ENCODE assay signal across 12 mouse cellular contexts in genomic region chr6:83013444-83013843, GRCm38 (mm10). TPM values are rescaled to one million over a fixed set of nuclear protein-coding genes. Genes with fewer than 3 reads are reported as not detected.
DNase-seq lines count a peak whose midpoint lies in the region; ATAC-seq and TF ChIP-seq lines count a peak whose summit lies in the region.
"Had no signal": no experiment of that assay in that cellular context is flagged by ENCODE, and none has a peak within 500 bp of the region (broad histone marks: within the 10 kb centered on the region; RNA-seq: fewer than 3 reads in every experiment).

No protein-coding gene starts in this region.

- H3K4me3 ChIP-seq in bone marrow macrophage, adult 2 months (ENCODE audit: insufficient read depth, low read length), result no peak overlapping the region
- no peak overlapping the region for H3K4me3 ChIP-seq in liver, postnatal 0 days (ENCODE audit: low read depth, low read length)
- H3K4me3 ChIP-seq in kidney, adult 2 months (ENCODE audit: insufficient read depth, low read depth, low read length), result no peak overlapping the region
- H3K4me3 ChIP-seq: midbrain, embryonic 13.5 days had no signal

- no peak for TF ChIP-seq EP300 in liver, postnatal 0 days (IDR thresholded peaks at IDR 0.05; ENCODE audit: low read depth)

- H3K27ac ChIP-seq in bone marrow macrophage, adult 2 months (ENCODE audit: insufficient read depth, low read depth, low read length), result peak overlapping the region; percentile 28
- H3K27ac ChIP-seq in liver, postnatal 0 days (ENCODE audit: low read depth), result peak overlapping the region; percentile 97
- no peak overlapping the region for H3K27ac ChIP-seq in kidney, adult 2 months (ENCODE audit: insufficient read depth, low read depth, low read length)
- H3K27ac ChIP-seq: midbrain, embryonic 13.5 days had no signal

- H3K36me3 ChIP-seq in liver, postnatal 0 days (replicated peaks; ENCODE audit: insufficient read depth, low read length), result no peaks in the 10 kb centered on the region
- H3K36me3 ChIP-seq in kidney, adult 2 months (ENCODE audit: control insufficient read depth, insufficient read depth, low read length), result no peaks in the 10 kb centered on the region
- H3K36me3 ChIP-seq: midbrain, embryonic 13.5 days had no signal

- peak overlapping the region; percentile 42 for H3K4me2 ChIP-seq in liver, postnatal 0 days (ENCODE audit: low read depth, low read length)
- H3K4me2 ChIP-seq: midbrain, embryonic 13.5 days had no signal

- DNase-seq in adrenal gland, adult (ENCODE audit: inconsistent age in 2 of 2, low spot score in 1 of 2), result peak; percentile 59 to 70
- no peak for DNase-seq in adrenal gland, adult 18-20 months (ENCODE audit: low spot score in 2 of 2)
- DNase-seq in 416B (ENCODE audit: low read depth), result peak; percentile 88
- no peak for DNase-seq in liver, postnatal 0 days
- no peak for DNase-seq in kidney, adult 2 months
- no peak for DNase-seq in urinary bladder, postnatal 36 days (ENCODE audit: low spot score in 2 of 2)
- DNase-seq in right cerebral cortex, postnatal 14 days, result no peak
- DNase-seq: embryo, embryonic 11 days; heart, postnatal 10 days; right cerebral cortex, postnatal 25 days had no signal

- no peaks in the 10 kb centered on the region for H3K27me3 ChIP-seq in liver, postnatal 0 days (ENCODE audit: insufficient read depth, low read length)
- no peaks in the 10 kb centered on the region for H3K27me3 ChIP-seq in kidney, adult 2 months (replicated peaks; ENCODE audit: control insufficient read depth, insufficient read depth, low read length)
- H3K27me3 ChIP-seq: midbrain, embryonic 13.5 days had no signal

- no peak for ATAC-seq in liver, postnatal 0 days
- ATAC-seq: midbrain, embryonic 13.5 days had no signal

- no peak for TF ChIP-seq CTCF in bone marrow macrophage, adult 2 months (IDR thresholded peaks at IDR 0.05; ENCODE audit: low read depth, low read length)
- TF ChIP-seq CTCF in liver, postnatal 0 days (IDR thresholded peaks at IDR 0.05; ENCODE audit: low read depth), result no peak
- TF ChIP-seq CTCF in kidney, adult 2 months (conservative IDR thresholded peaks at IDR 0.05; ENCODE audit: insufficient read depth, insufficient read length, low read depth, low read length), result no peak

- peaks cover 54% of the 10 kb centered on the region for H3K4me1 ChIP-seq in bone marrow macrophage, adult 2 months (ENCODE audit: control insufficient read depth, insufficient read depth, low read length)
- H3K4me1 ChIP-seq in liver, postnatal 0 days (ENCODE audit: insufficient read depth), result peaks cover 45% of the 10 kb centered on the region
- no peaks in the 10 kb centered on the region for H3K4me1 ChIP-seq in kidney, adult 2 months (ENCODE audit: control insufficient read depth, insufficient read depth, low read length)
- H3K4me1 ChIP-seq: midbrain, embryonic 13.5 days had no signal

- peak overlapping the region; percentile 47 for H3K9ac ChIP-seq in liver, postnatal 0 days (replicated peaks)
- H3K9ac ChIP-seq: midbrain, embryonic 13.5 days had no signal

- H3K9me3 ChIP-seq in liver, postnatal 0 days (ENCODE audit: low read length), result no peaks in the 10 kb centered on the region
- H3K9me3 ChIP-seq: midbrain, embryonic 13.5 days had no signal

- 44% methylated on average over 5 of the region's 5 CpGs for WGBS in liver, postnatal 0 days (ENCODE audit: insufficient replicate concordance)
- WGBS in kidney, adult 2 months, result 69% methylated on average over 5 of the region's 5 CpGs

- no peak for TF ChIP-seq POLR2A in bone marrow macrophage, adult 2 months (IDR thresholded peaks at IDR 0.05; ENCODE audit: borderline replicate concordance, low read depth, low read length)
- no peak for TF ChIP-seq POLR2A in kidney, adult 2 months (IDR thresholded peaks at IDR 0.05; ENCODE audit: low read depth, low read length)

RNA-seq across cellular contexts. Expression of gene Dok1, which starts 19.8 kb away (rescaled TPM):
- total RNA-seq in adrenal gland, adult 18-20 months (2021), result 1 to 10 TPM; 7.0 to 7.2 TPM
- polyA plus RNA-seq in bone marrow macrophage, adult 2 months (2012; ENCODE audit: insufficient read depth, insufficient read length, missing spikeins), result 69.9 and 72.0 TPM in 2 replicates
- 11.3 and 11.8 TPM in 2 replicates for polyA plus RNA-seq in liver, postnatal 0 days (2015; fragmentation: Nextera tagmentation; extraction: Ambion mirVana)
- polyA plus RNA-seq in kidney, adult 2 months (2012; rRNA removed), result 4.3 and 4.5 TPM in 2 replicates

RNA-seq across cellular contexts. Expression of gene Loxl3, which starts 20.5 kb away (rescaled TPM):
- total RNA-seq in adrenal gland, adult 18-20 months (2021), result 1 to 10 TPM; 1.6 to 1.8 TPM
- polyA plus RNA-seq in bone marrow macrophage, adult 2 months (2012; ENCODE audit: insufficient read depth, insufficient read length, missing spikeins), result 18.8 and 21.2 TPM in 2 replicates
- polyA plus RNA-seq in liver, postnatal 0 days (2015; fragmentation: Nextera tagmentation; extraction: Ambion mirVana), result 1.2 and 1.7 TPM in 2 replicates
- polyA plus RNA-seq in kidney, adult 2 months (2012; rRNA removed), result 3.1 and 3.6 TPM in 2 replicates

RNA-seq across cellular contexts. Expression of gene Aup1, which starts 40.9 kb away (rescaled TPM):
- 100 to 1,000 TPM; 175 to 219 TPM for total RNA-seq in adrenal gland, adult 18-20 months (2021)
- polyA plus RNA-seq in bone marrow macrophage, adult 2 months (2012; ENCODE audit: insufficient read depth, insufficient read length, missing spikeins), result 354 and 391 TPM in 2 replicates
- polyA plus RNA-seq in liver, postnatal 0 days (2015; fragmentation: Nextera tagmentation; extraction: Ambion mirVana), result 175 and 180 TPM in 2 replicates
- 442 and 596 TPM in 2 replicates for polyA plus RNA-seq in kidney, adult 2 months (2012; rRNA removed)

RNA-seq across cellular contexts. Expression of gene Htra2, which starts 41.6 kb away (rescaled TPM):
- total RNA-seq in adrenal gland, adult 18-20 months (2021), result 10 to 100 TPM; 44.0 to 55.2 TPM
- polyA plus RNA-seq in bone marrow macrophage, adult 2 months (2012; ENCODE audit: insufficient read depth, insufficient read length, missing spikeins), result 90.8 and 108 TPM in 2 replicates
- 33.8 and 34.7 TPM in 2 replicates for polyA plus RNA-seq in liver, postnatal 0 days (2015; fragmentation: Nextera tagmentation; extraction: Ambion mirVana)
- polyA plus RNA-seq in kidney, adult 2 months (2012; rRNA removed), result 39.6 and 40.2 TPM in 2 replicates

RNA-seq across cellular contexts. Expression of gene Dqx1, which starts 44.2 kb away (rescaled TPM):
- 1 to 10 TPM; 2.2 to 3.3 TPM for total RNA-seq in adrenal gland, adult 18-20 months (2021)
- polyA plus RNA-seq in bone marrow macrophage, adult 2 months (2012; ENCODE audit: insufficient read depth, insufficient read length, missing spikeins), result 0.83 and 1.6 TPM in 2 replicates
- polyA plus RNA-seq in liver, postnatal 0 days (2015; fragmentation: Nextera tagmentation; extraction: Ambion mirVana), result 7.5 and 8.2 TPM in 2 replicates
- 8.8 and 11.0 TPM in 2 replicates for polyA plus RNA-seq in kidney, adult 2 months (2012; rRNA removed)

Comparison
In these comparisons a context has a peak if more than half of its experiments do, and no peak if none do; other contexts are left out.
1. DNase-seq: peak in adrenal gland, adult (2 of 2) and 416B (single experiment); none in adrenal gland, adult 18-20 months (0 of 2), liver, postnatal 0 days (single experiment), kidney, adult 2 months (single experiment), urinary bladder, postnatal 36 days (0 of 2) and right cerebral cortex, postnatal 14 days (single experiment).